Mouse (Mus musculus): ENCODE measurements at regions not wholly inside any gene's neighbourhood (a gene's known extent, or its start where the extent isn't known, plus 50 kb on each side); places are given as distances from the start of the nearest gene placed in this dataset.

- H3K9me3 ChIP-seq: no peaks in the 10 kb centered on the region
- no peaks in the 10 kb centered on the region for H3K27me3 ChIP-seq
- no peak for ATAC-seq (ENCODE audit: borderline replicate concordance, extremely low read depth, low FRiP score, low TSS enrichment)
- H3K9ac ChIP-seq: no peak overlapping the region
- H3K36me3 ChIP-seq: no peaks in the 10 kb centered on the region
- WGBS: 69% methylated on average over 2 of the region's 2 CpGs
- H3K4me3 ChIP-seq: no peak overlapping the region
- no peak overlapping the region for H3K27ac ChIP-seq
- H3K4me1 ChIP-seq: peaks cover 13% of the 10 kb centered on the region
- no peak overlapping the region for H3K4me2 ChIP-seq
These were observed 114.1 kb upstream of the Cxcr4 start for GRCm38 (mm10) chr1:128706167-128706566.

GRCm38 (mm10) chr1:128705071-128705503 is 113.0 kb upstream of the Cxcr4 start:
- Histone ChIP-seq H3K27me3 (no peaks in the 10 kb centered on the region), H3K27ac (peak overlapping the region; percentile 53), H3K4me3 (no peak overlapping the region), H3K9me3 (no peaks in the 10 kb centered on the region), H3K4me2 (no peak overlapping the region), H3K36me3 (no peaks in the 10 kb centered on the region), H3K4me1 (peaks cover 13% of the 10 kb centered on the region), H3K9ac (no peak overlapping the region)
- WGBS: 33% methylated on average over 3 of the region's 3 CpGs
- ATAC-seq (ENCODE audit: borderline replicate concordance, extremely low read depth, low FRiP score, low TSS enrichment): peak; percentile 52; the same call in 1 of the 2 replicates

- H3K9me3 ChIP-seq: no peaks in the 10 kb centered on the region
- H3K4me1 ChIP-seq: peaks cover 13% of the 10 kb centered on the region
- H3K9ac ChIP-seq: no peak overlapping the region
- no peaks in the 10 kb centered on the region for H3K36me3 ChIP-seq
- H3K4me3 ChIP-seq: no peak overlapping the region
- H3K27ac ChIP-seq: no peak overlapping the region
- no peak overlapping the region for H3K4me2 ChIP-seq
- WGBS: 68% methylated on average over 3 of the region's 3 CpGs
- no peaks in the 10 kb centered on the region for H3K27me3 ChIP-seq
- ATAC-seq (ENCODE audit: borderline replicate concordance, extremely low read depth, low FRiP score, low TSS enrichment): no peak
These were observed 109.2 kb upstream of the Cxcr4 start for GRCm38 (mm10) chr1:128701326-128701725.

- WGBS: 73% methylated on average over 4 of the region's 4 CpGs
- no peak overlapping the region for H3K9ac ChIP-seq
- no peak for ATAC-seq (ENCODE audit: borderline replicate concordance, extremely low read depth, low FRiP score, low TSS enrichment)
- no peak overlapping the region for H3K27ac ChIP-seq
- H3K9me3 ChIP-seq: no peaks in the 10 kb centered on the region
- no peak overlapping the region for H3K4me3 ChIP-seq
- no peaks in the 10 kb centered on the region for H3K4me1 ChIP-seq
- no peaks in the 10 kb centered on the region for H3K27me3 ChIP-seq
- no peaks in the 10 kb centered on the region for H3K36me3 ChIP-seq
- no peak overlapping the region for H3K4me2 ChIP-seq
These were observed 105.9 kb upstream of the Cxcr4 start for GRCm38 (mm10) chr1:128697962-128698361.

- ATAC-seq (ENCODE audit: borderline replicate concordance, extremely low read depth, low FRiP score, low TSS enrichment): no peak
- Histone ChIP-seq H3K27ac (no peak overlapping the region), H3K9me3 (no peaks in the 10 kb centered on the region), H3K4me2 (no peak overlapping the region), H3K27me3 (no peaks in the 10 kb centered on the region), H3K36me3 (no peaks in the 10 kb centered on the region), H3K4me3 (no peak overlapping the region), H3K9ac (no peak overlapping the region), H3K4me1 (peaks cover 4% of the 10 kb centered on the region; the same call in 1 of the 2 replicates)
- WGBS: 81% methylated on average over 2 of the region's 2 CpGs
These were observed 103.8 kb upstream of the Cxcr4 start for GRCm38 (mm10) chr1:128695936-128696335.

GRCm38 (mm10) chr1:128692799-128693198 is 100.7 kb upstream of the Cxcr4 start:
- H3K4me3 ChIP-seq: no peak overlapping the region
- ATAC-seq (ENCODE audit: borderline replicate concordance, extremely low read depth, low FRiP score, low TSS enrichment): no peak
- no peaks in the 10 kb centered on the region for H3K36me3 ChIP-seq
- H3K9ac ChIP-seq: no peak overlapping the region
- no peaks in the 10 kb centered on the region for H3K9me3 ChIP-seq
- peaks cover 4% of the 10 kb centered on the region; the same call in 1 of the 2 replicates for H3K4me1 ChIP-seq
- H3K27me3 ChIP-seq: no peaks in the 10 kb centered on the region
- no peak overlapping the region for H3K4me2 ChIP-seq
- no peak overlapping the region for H3K27ac ChIP-seq

GRCm38 (mm10) chr1:128692313-128692712 is 100.2 kb upstream of the Cxcr4 start:
- no peaks in the 10 kb centered on the region for H3K9me3 ChIP-seq
- H3K4me3 ChIP-seq: no peak overlapping the region
- no peaks in the 10 kb centered on the region for H3K27me3 ChIP-seq
- no peak overlapping the region for H3K4me2 ChIP-seq
- no peak overlapping the region for H3K9ac ChIP-seq
- ATAC-seq (ENCODE audit: borderline replicate concordance, extremely low read depth, low FRiP score, low TSS enrichment): no peak
- WGBS: 35% methylated on average over 8 of the region's 8 CpGs
- no peak overlapping the region for H3K27ac ChIP-seq
- H3K36me3 ChIP-seq: no peaks in the 10 kb centered on the region
- peaks cover 7% of the 10 kb centered on the region for H3K4me1 ChIP-seq

GRCm38 (mm10) chr1:128687236-128687927 is 95.3 kb upstream of the Cxcr4 start:
- H3K4me3 ChIP-seq: no peak overlapping the region
- peaks cover 28% of the 10 kb centered on the region for H3K4me1 ChIP-seq
- no peaks in the 10 kb centered on the region for H3K9me3 ChIP-seq
- 30% methylated on average over 9 of the region's 9 CpGs for WGBS
- no peaks in the 10 kb centered on the region for H3K27me3 ChIP-seq
- ATAC-seq (ENCODE audit: borderline replicate concordance, extremely low read depth, low FRiP score, low TSS enrichment): no peak
- H3K36me3 ChIP-seq: no peaks in the 10 kb centered on the region
- no peak overlapping the region for H3K4me2 ChIP-seq
- H3K27ac ChIP-seq: no peak overlapping the region
- H3K9ac ChIP-seq: no peak overlapping the region

- Histone ChIP-seq H3K4me1 (peaks cover 25% of the 10 kb centered on the region), H3K27me3 (no peaks in the 10 kb centered on the region)
- WGBS: 46% methylated on average over 8 of the region's 8 CpGs
These were observed 93.5 kb upstream of the Cxcr4 start for GRCm38 (mm10) chr1:128685467-128686137.

GRCm38 (mm10) chr1:128682942-128683341 is 90.8 kb upstream of the Cxcr4 start:
- WGBS: 41% methylated on average over 8 of the region's 8 CpGs
- peaks cover 34% of the 10 kb centered on the region for H3K4me1 ChIP-seq
- no peak overlapping the region for H3K4me3 ChIP-seq
- H3K9me3 ChIP-seq: no peaks in the 10 kb centered on the region
- no peak overlapping the region for H3K4me2 ChIP-seq
- no peak overlapping the region for H3K9ac ChIP-seq
- no peak for ATAC-seq (ENCODE audit: borderline replicate concordance, extremely low read depth, low FRiP score, low TSS enrichment)
- peak overlapping the region; percentile 65 for H3K27ac ChIP-seq
- H3K27me3 ChIP-seq: no peaks in the 10 kb centered on the region
- H3K36me3 ChIP-seq: no peaks in the 10 kb centered on the region

More at GRCm38 (mm10) chr1:128685467-128686137, 93.5 kb upstream of the Cxcr4 start:
- Histone ChIP-seq H3K9ac (no peak overlapping the region), H3K4me2 (no peak overlapping the region), H3K27ac (no peak overlapping the region), H3K4me3 (no peak overlapping the region), H3K9me3 (no peaks in the 10 kb centered on the region), H3K36me3 (no peaks in the 10 kb centered on the region)
- no peak for ATAC-seq (ENCODE audit: borderline replicate concordance, extremely low read depth, low FRiP score, low TSS enrichment)

- 62% methylated on average over 4 of the region's 4 CpGs for WGBS
- ATAC-seq (ENCODE audit: borderline replicate concordance, extremely low read depth, low FRiP score, low TSS enrichment): no peak
- no peaks in the 10 kb centered on the region for H3K9me3 ChIP-seq
- no peak overlapping the region for H3K9ac ChIP-seq
- H3K27ac ChIP-seq: no peak overlapping the region
- no peaks in the 10 kb centered on the region for H3K27me3 ChIP-seq
- no peak overlapping the region for H3K4me3 ChIP-seq
- H3K36me3 ChIP-seq: no peaks in the 10 kb centered on the region
- no peak overlapping the region for H3K4me2 ChIP-seq
- H3K4me1 ChIP-seq: peaks cover 23% of the 10 kb centered on the region
These were observed 89.2 kb upstream of the Cxcr4 start for GRCm38 (mm10) chr1:128681261-128681660.

- Histone ChIP-seq H3K36me3 (no peaks in the 10 kb centered on the region), H3K4me2 (no peak overlapping the region), H3K27ac (peak overlapping the region; percentile 94; the same call in 1 of the 2 replicates), H3K4me1 (peaks cover 20% of the 10 kb centered on the region), H3K27me3 (no peaks in the 10 kb centered on the region), H3K9me3 (no peaks in the 10 kb centered on the region), H3K9ac (no peak overlapping the region), H3K4me3 (no peak overlapping the region)
- ATAC-seq (ENCODE audit: borderline replicate concordance, extremely low read depth, low FRiP score, low TSS enrichment): 0 out of 2 replicates have a peak, but pooled peaks have one; percentile 16
- WGBS: 29% methylated on average over 3 of the region's 3 CpGs
These were observed 88.4 kb upstream of the Cxcr4 start for GRCm38 (mm10) chr1:128680538-128680937.

All from lung, embryonic 15.5 days (tissue).